Mouse (Mus musculus) bone marrow, adult 2 months (tissue): ENCODE data around the gene Nfix.

Experiments used
- CTCF ChIP-seq: fragments of 200-500 bp; IDR thresholded peaks from 2 replicates; pipeline ENCODE4 v1.5.1; 2011; ENCODE audit warnings: low read length, control low read depth; ENCODE audit not compliant: control insufficient read depth, insufficient read depth
- POLR2A ChIP-seq: fragments of 200-500 bp; IDR thresholded peaks from 2 replicates; pipeline ENCODE4 v1.6.1; 2011; ENCODE audit warnings: low read depth, mild to moderate bottlenecking, control low read depth, low read length, borderline replicate concordance; ENCODE audit not compliant: control insufficient read depth

DNA sequence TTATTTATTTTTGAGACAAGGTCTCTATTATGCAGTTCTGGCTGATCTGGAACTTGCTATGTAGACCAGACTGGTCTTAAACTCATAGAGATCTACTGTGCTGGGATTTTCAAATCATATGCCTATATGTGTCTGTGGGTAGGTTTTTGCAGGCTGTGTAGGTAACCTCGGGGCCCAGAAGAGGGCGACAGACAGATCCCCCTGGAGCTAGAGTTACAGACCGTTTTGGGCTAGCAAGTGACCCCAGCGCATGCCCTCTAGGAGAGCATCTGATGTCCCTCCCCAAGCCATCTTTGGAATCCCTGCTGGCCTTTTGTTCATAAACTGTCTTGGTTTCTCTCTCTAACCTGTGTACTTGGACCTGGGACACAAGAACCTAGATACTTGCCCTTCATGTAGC lies 145.5 kb downstream of the Nfix start:
- no peak for TF ChIP-seq POLR2A
- TF ChIP-seq CTCF: peak; percentile 40; the same call in 1 of the 2 replicates
